Comparison of ENCODE assay signal across 8 mouse cellular contexts in genomic region chr7:124708771-124709485, GRCm38 (mm10).
DNase-seq lines count a peak whose midpoint lies in the region; ATAC-seq and TF ChIP-seq lines count a peak whose summit lies in the region.

No protein-coding gene starts in this region.

- 0 out of 2 replicates have a peak, but pooled peaks have one; percentile 46 for ATAC-seq in forebrain, embryonic 14.5 days
- no peak for ATAC-seq in intestine, postnatal 0 days

- H3K4me3 ChIP-seq in forebrain, embryonic 14.5 days (ENCODE audit: low read depth, low read length) = no peak overlapping the region
- no peak overlapping the region for H3K4me3 ChIP-seq in forebrain, embryonic 10.5 days
- H3K4me3 ChIP-seq in intestine, postnatal 0 days (ENCODE audit: low read depth, low read length) = no peak overlapping the region

- H3K4me1 ChIP-seq in forebrain, embryonic 14.5 days (ENCODE audit: control insufficient read depth, insufficient read depth, low read length) = 0 out of 2 replicates have a peak, but pooled peaks cover 4% of the 10 kb centered on the region
- H3K4me1 ChIP-seq in forebrain, embryonic 10.5 days = no peaks in the 10 kb centered on the region
- H3K4me1 ChIP-seq in intestine, postnatal 0 days (replicated peaks; ENCODE audit: control insufficient read depth, insufficient read depth, low read length) = no peaks in the 10 kb centered on the region

- no peak overlapping the region for H3K9ac ChIP-seq in forebrain, embryonic 14.5 days (ENCODE audit: low read length)
- no peak overlapping the region for H3K9ac ChIP-seq in intestine, postnatal 0 days (ENCODE audit: low read depth, low read length)

- no peaks in the 10 kb centered on the region for H3K9me3 ChIP-seq in forebrain, embryonic 14.5 days (replicated peaks; ENCODE audit: control insufficient read depth, low read length)
- no peaks in the 10 kb centered on the region for H3K9me3 ChIP-seq in forebrain, embryonic 10.5 days
- H3K9me3 ChIP-seq in intestine, postnatal 0 days (ENCODE audit: control insufficient read depth) = no peaks in the 10 kb centered on the region

- peak; percentile 66 for DNase-seq in forebrain, embryonic 14.5 days (ENCODE audit: low spot score)
- DNase-seq in forebrain, embryonic 10.5 days (ENCODE audit: extremely low spot score, low spot score) = no peak
- DNase-seq in Muller cell, postnatal 12 days (ENCODE audit: inconsistent ontology term) = peak; percentile 71
- peak; percentile 76 to 80 for DNase-seq in cerebellum, postnatal 36 days
- DNase-seq in heart, postnatal 4 days = peak; percentile 7
- DNase-seq in mesoderm, embryonic 11.5 days (ENCODE audit: low read depth, low spot score) = peak; percentile 69
- no peak for DNase-seq in c-Kit-positive CD71-positive TER-119-positive erythroid progenitor cells, embryonic 14.5 days (ENCODE audit: low spot score)

- no peak for TF ChIP-seq CTCF in intestine, postnatal 0 days (IDR thresholded peaks at IDR 0.05; ENCODE audit: low read depth)

- no peak overlapping the region for H3K4me2 ChIP-seq in forebrain, embryonic 14.5 days (ENCODE audit: low read length)
- H3K4me2 ChIP-seq in intestine, postnatal 0 days (replicated peaks; ENCODE audit: low read depth) = no peak overlapping the region

- H3K27ac ChIP-seq in forebrain, embryonic 14.5 days (ENCODE audit: low read depth, low read length) = no peak overlapping the region; the same call in 1 of the 2 replicates
- no peak overlapping the region for H3K27ac ChIP-seq in forebrain, embryonic 10.5 days
- H3K27ac ChIP-seq in intestine, postnatal 0 days (ENCODE audit: low read depth, low read length) = no peak overlapping the region

- H3K27me3 ChIP-seq in forebrain, embryonic 14.5 days (replicated peaks; ENCODE audit: control insufficient read depth, insufficient read depth, low read length) = no peaks in the 10 kb centered on the region
- no peaks in the 10 kb centered on the region for H3K27me3 ChIP-seq in forebrain, embryonic 10.5 days (ENCODE audit: poor library complexity, severe bottlenecking)
- no peaks in the 10 kb centered on the region for H3K27me3 ChIP-seq in intestine, postnatal 0 days (replicated peaks; ENCODE audit: control insufficient read depth, insufficient read depth, low read length)

- 50% methylated on average over 11 of the region's 11 CpGs for WGBS in forebrain, embryonic 14.5 days
- 79% methylated on average over 11 of the region's 11 CpGs for WGBS in forebrain, embryonic 10.5 days
- WGBS in intestine, postnatal 0 days = 38% methylated on average over 11 of the region's 11 CpGs

- H3K36me3 ChIP-seq in forebrain, embryonic 14.5 days (ENCODE audit: control insufficient read depth, insufficient read depth, low read length) = no peaks in the 10 kb centered on the region
- H3K36me3 ChIP-seq in forebrain, embryonic 10.5 days (replicated peaks) = no peaks in the 10 kb centered on the region
- H3K36me3 ChIP-seq in intestine, postnatal 0 days (ENCODE audit: control insufficient read depth, insufficient read depth) = no peaks in the 10 kb centered on the region

Comparison
In these comparisons a context has a peak if more than half of its experiments do, and no peak if none do; other contexts are left out.
1. DNase-seq: peak in forebrain, embryonic 14.5 days (single experiment), Muller cell, postnatal 12 days (single experiment), cerebellum, postnatal 36 days (2 of 2), heart, postnatal 4 days (single experiment) and mesoderm, embryonic 11.5 days (single experiment); none in forebrain, embryonic 10.5 days (single experiment) and c-Kit-positive CD71-positive TER-119-positive erythroid progenitor cells, embryonic 14.5 days (single experiment).